Mouse (Mus musculus): ENCODE data around the gene Olfr1123.
A peak's percentile ranks its signal among the peaks of the same experiment; 100 is the strongest.
"Not testable (repeated sequence)": the region's sequence is repeated elsewhere in the genome, so short reads cannot be mapped to it uniquely, and the experiment has no call there.

The Olfr1123 gene

GRCm38 (mm10) chr2:87416335-87416734, at the start of gene Olfr1123:
TSS of gene Olfr1123 (plus strand) at chr2:87416635.
- no peak for DNase-seq (ENCODE audit: low read depth, low spot score)

- DNase-seq (ENCODE audit: low read depth, low spot score): no peak
Measured at GRCm38 (mm10) chr2:87369595-87369994, 46.8 kb upstream of the Olfr1123 start, which contains the start of gene Olfr1121. TSS of gene Olfr1121 (plus strand) at chr2:87369895.

- DNase-seq (ENCODE audit: low read depth, low spot score): no peak
Measured at GRCm38 (mm10) chr2:87371726-87372125, 44.7 kb upstream of the Olfr1123 start.

- no peak for DNase-seq (ENCODE audit: low read depth, low spot score)
Measured at GRCm38 (mm10) chr2:87383935-87384334, 32.5 kb upstream of the Olfr1123 start.

GRCm38 (mm10) chr2:87385549-87385948, 30.9 kb upstream of the Olfr1123 start, which contains the start of gene Olfr1122:
TSS of gene Olfr1122 (plus strand) at chr2:87385849.
- DNase-seq (ENCODE audit: low read depth, low spot score): no peak

GRCm38 (mm10) chr2:87393605-87394004, 22.8 kb upstream of the Olfr1123 start:
- not testable (repeated sequence) for DNase-seq (ENCODE audit: low read depth, low spot score)

- DNase-seq (ENCODE audit: low read depth, low spot score): peak; percentile 32
Measured at GRCm38 (mm10) chr2:87394686-87395085, 21.7 kb upstream of the Olfr1123 start.

- DNase-seq (ENCODE audit: low read depth, low spot score): no peak
Measured at GRCm38 (mm10) chr2:87429975-87430374, 13.5 kb downstream of the Olfr1123 start, which contains the start of gene Olfr1124. TSS of gene Olfr1124 (plus strand) at chr2:87430275.

GRCm38 (mm10) chr2:87437731-87438130, 21.3 kb downstream of the Olfr1123 start:
- peak; percentile 55 for DNase-seq (ENCODE audit: low read depth, low spot score)

- no peak for DNase-seq (ENCODE audit: low read depth, low spot score)
Measured at GRCm38 (mm10) chr2:87453662-87454061, 37.2 kb downstream of the Olfr1123 start, which contains the start of gene Olfr1126. TSS of gene Olfr1126 (plus strand) at chr2:87453962.

- DNase-seq (ENCODE audit: low read depth, low spot score): no peak
Measured at GRCm38 (mm10) chr2:87461769-87462168, 45.3 kb downstream of the Olfr1123 start.
